Mouse (Mus musculus) activated CD4-positive, CD25-positive, alpha-beta regulatory T cell, adult 4 months (primary cell): ENCODE results near the gene Catip. TPM values are rescaled to one million over a fixed set of nuclear protein-coding genes. Genes with fewer than 3 reads are reported as not detected.
"Not testable (repeated sequence)": the region's sequence is repeated elsewhere in the genome, so short reads cannot be mapped to it uniquely, and the experiment has no call there.

Experiments used
- ATAC-seq: one replicate; pipeline ENCODE4 v1.8.0; 2017
- polyA plus RNA-seq, 2 experiments: library from polyadenylated mRNA; unstranded; fragments of 100-300 nt; shearing (Covaris generic); gene quantifications; one replicate each; pipeline ENCODE4 v1.2.1; 2017

The Catip gene
- polyA plus RNA-seq = not detected

DNA sequence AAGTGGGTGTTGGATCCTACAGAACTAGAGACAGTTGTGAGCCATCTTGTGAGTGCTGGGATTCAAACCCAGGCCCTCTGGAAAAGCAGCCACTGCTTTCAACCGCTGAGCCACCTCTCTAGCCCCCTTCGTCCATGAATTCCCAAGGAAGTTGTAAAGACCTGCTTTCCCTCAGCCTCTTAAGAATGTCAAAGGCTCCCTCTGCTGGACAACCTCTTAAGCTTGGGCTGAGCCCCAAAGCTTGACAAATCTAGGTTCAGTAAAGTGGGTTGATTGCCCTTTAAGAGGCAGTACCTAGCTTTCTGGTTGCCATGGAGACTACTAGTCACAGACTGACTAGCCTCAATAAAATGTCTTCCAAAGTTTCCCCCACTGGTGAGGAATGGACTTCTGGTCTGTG is at the start of gene Catip:
Gene Catip, plus strand, starts transcription at position 297 of the 400 bp plus-strand sequence.
- peak; percentile 38 for ATAC-seq

DNA sequence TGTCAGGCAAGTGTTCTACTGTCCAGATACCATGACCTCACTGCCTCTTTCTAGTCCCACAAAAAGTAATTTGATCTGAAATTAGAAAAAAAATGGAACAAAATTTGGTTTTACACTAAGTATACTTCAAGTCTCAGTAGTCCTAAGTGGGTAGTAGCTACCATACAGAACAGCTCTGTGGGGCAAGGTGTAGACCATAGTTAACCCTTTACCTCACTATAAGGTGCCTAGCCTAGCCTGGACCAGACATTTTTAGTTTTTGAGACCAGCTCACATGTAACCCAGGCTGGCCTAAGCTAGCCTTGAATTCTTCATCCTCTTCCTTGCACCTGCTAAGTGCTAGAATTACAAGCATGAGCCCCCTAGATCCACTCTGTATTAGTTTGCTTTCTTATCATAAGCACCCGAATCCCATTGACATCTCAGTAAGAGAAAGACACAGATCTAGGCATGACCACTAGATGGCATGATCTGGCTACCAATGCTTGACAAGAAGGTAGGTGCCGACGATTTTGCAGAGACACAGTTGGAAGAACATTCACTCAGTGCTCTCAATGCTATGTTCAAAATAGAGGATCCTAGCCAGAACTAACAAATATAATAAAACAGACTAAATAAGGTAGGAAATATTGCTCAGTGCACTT is 48.7 kb upstream of the Catip start:
- ATAC-seq = peak; percentile 84

DNA sequence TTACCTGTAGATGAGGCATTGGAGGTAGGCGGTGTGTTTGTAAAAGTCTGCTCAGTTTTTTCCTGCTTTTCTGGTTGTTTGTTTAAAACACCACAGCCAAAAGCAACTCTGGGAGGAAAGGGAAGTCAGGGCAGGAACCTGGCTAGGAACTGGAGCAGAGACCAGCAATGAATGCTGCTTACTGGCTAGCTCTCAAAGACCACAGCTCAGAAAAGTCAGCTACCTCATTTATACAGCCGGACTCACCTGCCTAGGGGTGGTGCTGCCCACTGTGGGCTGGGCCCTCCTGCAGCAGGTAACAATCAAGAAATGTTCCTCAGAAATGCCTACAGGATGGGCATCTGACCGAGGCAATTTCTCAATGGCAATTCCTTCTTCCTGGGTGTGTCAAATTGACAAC is 47.1 kb upstream of the Catip start:
- no peak for ATAC-seq

DNA sequence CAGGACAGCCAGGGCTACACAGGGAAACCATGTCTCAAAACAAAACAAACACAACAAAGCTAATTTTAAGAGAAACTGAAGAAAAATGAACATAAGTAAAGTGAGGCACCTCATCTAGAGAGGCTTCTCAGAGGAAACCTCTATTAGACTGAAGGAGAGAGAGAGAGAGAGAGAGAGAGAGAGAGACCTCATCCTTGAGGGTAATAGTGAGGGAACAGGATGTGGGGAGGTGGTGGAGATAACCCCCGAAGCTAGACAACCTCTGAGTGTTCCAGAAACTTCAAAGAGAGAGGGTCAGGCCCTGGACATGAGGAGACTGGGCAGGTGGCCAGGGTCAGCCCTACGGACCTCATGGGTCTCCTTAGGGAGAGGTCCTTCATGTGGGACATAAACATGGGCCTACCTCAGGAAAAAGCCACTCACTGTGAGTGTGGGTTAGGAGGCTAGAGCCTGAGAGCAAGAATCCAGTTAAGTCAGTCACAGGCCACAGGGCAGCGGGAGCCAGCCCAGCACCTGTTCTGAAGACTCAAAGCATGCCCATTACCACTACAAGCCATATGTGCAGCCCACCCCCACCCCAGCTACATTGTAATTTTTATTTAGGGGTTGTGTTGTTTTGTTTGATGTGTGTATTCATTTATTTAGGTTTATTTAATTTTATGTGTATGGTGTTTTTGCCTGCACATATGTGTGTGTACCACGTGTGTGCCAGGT is 45.6 kb upstream of the Catip start:
- peak; percentile 64 for ATAC-seq

DNA sequence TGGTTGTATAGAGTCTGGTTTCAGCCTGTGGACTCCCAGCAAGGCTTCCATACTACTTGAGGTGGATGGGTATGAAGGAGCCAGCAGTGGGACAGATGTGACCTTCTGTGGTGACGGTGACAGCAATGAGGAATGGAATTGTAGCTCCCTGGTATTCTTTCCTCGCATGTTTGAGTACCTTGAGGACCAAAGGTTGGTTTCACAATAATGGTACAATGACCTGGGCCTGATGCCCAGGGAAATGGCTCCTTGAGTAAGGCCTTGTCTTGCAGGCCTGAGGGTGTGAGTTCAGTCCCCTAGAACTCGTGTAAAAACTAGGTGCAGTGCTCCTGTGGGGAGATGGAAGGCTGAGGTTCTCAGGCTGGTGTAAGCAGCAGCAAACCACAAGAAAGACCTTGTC is 43.2 kb upstream of the Catip start:
- ATAC-seq = no peak

DNA sequence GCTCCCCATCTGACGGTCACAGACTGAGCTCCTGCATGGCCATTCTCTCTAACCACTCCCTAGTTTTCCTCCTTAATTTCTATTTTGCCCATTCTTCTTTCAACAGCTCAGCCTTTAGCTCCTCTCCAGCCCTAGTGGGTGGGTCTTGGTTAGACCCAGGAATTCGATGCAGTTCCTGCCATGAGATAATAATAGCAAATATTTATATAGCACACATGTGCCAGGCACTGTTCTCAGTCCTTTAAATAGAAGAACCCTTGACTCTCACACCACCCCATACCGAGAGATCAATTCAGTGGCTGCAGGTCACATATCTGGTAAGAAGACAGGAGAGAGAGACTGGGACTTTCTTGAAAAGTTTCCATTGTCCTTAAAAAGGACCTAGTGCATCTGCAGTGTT is 40.5 kb upstream of the Catip start:
- ATAC-seq = no peak

DNA sequence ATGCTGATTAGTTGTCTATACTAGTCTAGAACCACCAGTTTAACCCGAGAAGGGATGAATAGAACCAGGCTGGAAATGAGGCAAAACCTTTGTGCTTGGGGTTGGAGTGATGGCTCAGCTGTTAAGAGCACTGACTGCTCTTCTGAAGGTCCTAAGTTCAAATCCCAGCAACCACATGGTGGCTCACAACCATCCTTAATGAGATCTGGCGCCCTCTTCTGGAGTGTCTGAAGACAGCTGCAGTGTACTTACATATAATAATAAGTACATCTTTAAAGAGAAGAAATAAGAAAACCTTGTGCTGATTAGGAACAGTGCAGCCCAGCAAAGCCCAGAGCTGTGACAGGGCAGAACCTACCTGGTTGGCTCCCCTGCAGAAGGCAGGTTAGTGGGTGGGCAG is 35.0 kb upstream of the Catip start:
- not testable (repeated sequence) for ATAC-seq

DNA sequence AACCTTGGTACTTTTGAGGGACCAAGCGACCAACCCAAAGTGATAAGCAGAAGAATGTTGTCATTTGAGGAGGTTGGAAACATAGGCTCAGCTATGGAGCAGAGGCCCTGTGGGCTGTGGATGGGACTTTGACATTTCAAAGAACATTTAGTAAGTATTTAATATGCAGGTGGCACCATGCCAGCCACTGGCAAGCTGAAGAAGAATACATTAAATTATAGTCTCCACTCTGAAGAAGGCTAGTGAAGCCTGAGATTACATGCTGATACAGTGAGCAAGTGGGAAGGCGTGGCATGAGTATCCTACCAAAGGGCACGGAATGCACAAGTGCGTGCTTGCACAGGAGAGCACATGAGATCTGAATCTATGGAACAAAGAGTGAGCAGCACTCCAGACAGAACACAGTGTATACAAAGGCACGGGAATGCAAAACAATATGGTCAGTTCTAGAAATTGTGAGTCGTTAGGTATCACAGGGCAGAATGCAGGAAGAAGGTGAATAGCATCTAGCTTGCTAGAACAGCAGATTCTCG is 31.9 kb upstream of the Catip start:
- ATAC-seq = no peak

DNA sequence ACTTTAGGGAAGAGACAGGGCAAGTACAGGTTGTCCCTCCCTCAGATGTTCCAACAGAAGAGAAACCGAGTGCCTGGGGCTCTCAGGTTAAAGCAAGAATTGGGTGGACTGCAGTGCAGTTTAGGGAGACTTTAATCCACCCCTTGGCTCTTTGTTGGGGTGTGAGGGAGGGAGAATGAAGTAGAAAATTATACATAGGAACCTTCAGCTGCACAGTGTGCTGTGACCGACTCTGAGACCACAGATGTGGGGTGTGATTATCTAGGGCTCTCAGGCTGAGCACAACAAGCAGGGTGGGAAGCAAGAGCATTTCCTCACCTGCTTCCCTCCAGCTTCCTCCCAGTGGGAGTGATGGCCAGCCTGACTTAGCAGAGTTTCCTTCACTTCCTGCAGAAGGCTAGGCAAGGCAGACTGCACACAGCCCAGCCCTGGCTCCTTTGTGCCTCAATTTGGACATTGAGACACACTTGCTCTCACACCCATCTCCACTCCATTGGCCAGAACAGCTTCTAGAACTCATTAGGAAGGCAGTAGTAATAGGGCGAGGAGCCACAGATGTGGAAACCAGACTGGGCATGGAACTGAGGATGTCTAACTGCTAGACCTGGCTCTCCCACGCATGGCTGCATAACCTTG is 30.7 kb upstream of the Catip start:
- ATAC-seq = no peak

DNA sequence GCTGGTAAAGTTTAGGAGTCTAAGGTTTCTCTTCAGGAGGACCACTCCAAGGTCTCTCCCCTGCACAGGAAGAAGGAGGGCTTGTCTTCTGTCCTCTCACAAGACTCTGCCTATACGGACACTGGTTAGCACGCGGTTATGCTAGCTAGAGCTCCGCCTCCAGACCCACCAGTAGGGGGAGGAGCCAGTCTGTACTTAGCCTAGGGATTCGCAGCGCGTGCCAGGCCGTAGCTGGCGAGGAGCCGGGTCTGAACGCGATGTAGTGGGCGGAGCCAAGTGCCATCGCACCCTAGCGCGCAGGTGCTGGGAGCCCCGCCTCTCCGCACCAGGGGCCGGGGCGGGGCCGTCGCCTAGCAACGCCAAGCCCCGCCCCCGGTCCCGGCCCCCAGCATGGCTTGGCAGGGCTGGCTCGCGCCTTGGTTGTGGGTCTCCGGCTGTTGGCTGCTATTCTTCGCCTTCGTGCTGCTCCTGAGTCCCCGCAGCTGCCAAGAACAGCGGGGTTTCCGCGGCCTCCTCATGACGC is 29.6 kb upstream of the Catip start:
- peak; percentile 94 for ATAC-seq

DNA sequence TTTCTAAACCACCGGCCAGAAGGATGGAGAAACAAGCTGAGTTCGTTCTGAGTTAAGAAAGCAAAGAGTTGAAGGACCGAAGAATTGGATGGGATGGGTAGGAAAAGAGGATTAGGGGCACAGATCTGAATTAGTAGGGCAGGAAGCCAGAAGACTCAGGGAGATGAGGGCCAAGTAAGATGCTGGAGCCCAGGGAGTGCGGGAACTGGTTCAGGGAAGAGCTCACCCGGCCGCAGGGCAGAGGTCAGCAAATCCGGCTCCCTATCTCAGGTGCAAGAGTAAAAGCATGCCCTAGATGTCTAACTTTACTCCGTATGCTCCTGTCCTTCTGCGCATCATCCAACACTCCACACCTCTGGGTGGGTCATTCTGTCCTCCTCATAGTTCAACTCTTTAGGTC is 29.0 kb upstream of the Catip start:
- no peak for ATAC-seq

DNA sequence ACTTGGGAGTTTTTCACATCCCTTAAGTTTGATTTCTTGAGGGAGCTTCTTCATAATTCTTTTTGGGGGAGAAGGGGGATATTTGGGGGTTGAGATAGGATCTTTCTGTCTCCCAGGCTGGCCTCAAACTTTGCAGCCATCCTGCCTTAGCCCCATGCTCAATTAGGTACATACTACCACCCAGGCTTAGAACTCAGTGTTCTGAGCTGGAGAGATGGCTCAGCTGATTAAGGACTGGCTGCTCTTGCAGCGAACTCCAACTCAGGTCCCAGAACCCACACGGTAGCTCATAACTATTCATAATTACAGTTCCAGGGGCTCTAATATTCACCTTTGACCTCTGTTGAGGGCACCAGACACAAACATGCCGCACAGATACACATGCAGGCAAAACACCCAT is 27.3 kb upstream of the Catip start:
- ATAC-seq = no peak

DNA sequence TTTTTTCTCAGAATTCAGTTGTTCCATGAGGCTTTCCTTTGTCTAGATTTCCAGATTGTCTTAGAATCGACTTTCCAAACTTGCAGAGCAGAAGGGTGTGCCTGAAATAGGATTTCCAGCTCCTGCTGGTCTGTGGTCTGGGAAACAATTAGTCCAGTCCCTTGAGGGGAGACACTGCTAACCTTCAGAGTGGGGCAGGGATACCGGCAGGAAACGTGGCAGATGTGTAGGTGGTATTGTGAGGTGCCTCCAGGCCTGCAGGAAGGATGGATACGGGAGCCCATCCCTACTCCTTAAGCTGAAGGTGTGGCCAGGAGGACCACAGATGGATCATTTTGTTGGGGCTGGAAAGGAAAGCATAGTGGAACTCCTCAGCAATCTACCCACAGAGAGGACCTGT is 26.9 kb upstream of the Catip start:
- ATAC-seq = no peak

DNA sequence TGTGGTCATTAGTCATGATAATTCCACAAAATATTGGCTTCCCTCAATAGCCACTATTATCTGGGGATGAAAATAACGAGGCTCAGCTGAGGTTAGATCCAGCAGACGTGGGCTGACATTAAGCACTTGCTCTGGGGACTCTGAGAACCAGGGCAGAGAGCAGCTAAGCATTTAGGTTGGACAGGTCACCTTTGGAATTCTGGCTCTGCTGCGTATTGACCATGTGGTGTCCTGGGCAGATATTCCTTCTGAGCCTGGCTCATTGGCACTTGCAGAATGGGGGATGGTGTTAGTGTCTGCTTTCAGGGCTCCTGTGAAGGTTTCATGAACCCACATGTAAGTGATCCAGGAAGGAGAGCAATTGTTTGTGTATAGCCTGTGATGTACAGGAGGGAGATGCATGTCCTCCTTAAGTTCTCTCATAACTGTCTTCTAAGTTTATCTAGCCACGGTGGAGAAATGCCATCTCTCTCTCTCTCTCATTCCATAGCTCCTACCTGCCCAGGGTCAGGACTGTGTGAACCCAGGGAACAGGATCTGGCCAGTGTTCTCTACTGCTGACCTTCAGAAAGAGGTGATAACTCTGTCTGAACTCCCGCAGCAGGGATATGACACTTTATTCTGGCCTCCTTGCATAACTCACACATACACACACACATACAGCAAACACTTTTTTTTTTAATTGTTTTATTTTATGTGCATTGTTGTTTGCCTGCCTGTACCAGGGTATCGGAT is 26.3 kb upstream of the Catip start:
- ATAC-seq = no peak

DNA sequence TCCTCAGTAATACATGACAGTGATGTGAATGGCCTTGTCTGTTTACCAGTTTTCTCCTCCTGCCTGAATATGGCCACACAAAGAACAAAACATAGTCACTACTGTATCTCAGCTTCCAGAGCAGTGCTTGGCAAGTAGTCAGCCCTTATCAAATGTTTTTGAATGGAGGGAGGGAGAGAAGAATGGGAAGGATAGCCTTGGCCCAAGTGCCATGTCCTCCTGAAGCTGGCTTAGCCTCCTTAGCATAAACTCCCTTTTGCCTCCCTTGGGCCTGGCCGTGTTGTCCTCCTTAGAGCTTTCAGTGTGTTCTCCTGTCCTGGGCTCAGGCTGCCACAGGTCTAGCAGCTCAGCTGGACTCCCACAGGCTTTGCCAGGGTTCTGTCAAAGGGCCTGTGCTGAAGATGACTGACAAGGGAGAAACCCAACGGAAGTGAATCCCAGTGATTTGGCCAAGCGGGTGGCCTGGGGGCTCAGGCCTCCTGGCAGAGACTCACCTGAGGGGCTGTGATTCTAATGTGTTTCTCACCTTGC is 24.6 kb upstream of the Catip start:
- ATAC-seq = no peak

DNA sequence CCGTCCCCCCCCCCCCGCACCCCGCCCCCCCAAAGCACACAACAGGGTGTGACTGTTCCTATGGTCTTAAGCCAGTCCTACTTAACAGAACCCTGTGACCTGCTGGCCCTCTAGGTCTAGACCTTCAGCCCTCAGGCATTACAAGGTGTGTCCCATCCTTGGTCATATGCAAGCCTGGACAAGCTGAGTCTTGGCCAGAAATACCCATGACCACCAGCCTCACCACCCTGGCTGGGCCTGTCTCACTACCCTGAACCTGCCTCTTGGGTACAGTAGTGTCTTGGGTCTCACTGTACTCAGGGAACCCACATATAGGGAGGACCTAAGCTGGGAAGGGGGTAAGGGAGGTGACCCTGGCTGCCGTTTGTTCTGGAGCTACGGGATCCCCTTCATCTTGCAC is 23.9 kb upstream of the Catip start:
- no peak for ATAC-seq

DNA sequence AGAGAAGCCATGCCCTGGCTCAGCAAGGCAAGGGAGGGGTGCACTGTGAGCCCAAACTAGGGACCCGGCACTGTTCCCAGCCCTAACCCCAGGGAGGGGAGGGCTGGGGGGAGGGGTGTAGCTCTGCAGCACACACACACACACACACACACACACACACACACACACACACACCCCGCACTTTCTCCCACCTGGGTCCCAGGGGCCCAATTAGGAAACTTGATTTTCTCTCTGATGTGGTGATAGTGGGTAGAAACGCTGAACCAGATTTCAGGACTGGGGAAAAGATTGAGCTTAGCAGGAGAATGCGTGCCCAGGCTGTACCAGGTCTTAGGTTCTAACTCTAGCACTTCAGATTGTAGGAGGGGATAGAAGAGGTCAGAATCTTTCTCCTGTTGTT is 23.3 kb upstream of the Catip start:
- ATAC-seq = no peak

DNA sequence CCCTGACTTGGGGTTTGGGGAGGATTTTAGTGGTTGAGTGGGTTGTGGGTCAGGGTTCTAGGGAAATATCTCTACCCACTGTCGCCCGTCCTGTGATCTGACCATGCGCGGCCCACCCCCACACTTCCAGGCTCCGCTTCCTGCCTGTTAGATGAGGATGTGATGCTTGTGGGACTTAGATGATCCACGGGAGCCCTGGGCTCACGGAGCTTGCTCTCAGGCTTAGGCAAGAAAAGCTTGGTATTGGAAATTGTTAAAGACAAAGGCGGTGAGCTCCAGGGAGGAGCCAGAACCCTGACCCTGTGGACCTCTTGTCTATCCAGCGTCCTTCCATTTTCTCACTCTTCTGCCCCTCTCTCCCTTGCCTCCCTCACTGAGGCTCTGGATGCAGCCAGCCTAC is 22.0 kb upstream of the Catip start:
- ATAC-seq = no peak

DNA sequence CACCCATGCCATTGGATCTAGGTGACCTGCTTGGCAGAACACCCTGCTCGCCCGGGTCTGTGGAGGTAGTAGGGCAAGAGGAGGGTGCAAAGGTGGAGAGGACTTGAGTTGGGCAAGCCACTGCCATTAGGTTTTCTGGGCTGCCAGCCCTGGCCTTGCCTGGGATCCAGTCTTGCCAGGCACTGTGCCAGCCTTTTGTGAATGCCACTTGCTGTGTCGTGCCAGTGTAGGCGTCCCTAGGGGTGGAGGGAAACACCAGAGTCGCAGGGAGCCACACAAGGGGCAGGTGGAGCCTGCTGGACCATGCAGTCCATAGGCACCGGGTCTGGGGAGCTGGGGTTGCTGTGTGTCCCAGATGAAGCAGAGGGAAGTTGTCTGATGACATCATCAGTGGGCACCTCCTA is 21.5 kb upstream of the Catip start:
- no peak for ATAC-seq

DNA sequence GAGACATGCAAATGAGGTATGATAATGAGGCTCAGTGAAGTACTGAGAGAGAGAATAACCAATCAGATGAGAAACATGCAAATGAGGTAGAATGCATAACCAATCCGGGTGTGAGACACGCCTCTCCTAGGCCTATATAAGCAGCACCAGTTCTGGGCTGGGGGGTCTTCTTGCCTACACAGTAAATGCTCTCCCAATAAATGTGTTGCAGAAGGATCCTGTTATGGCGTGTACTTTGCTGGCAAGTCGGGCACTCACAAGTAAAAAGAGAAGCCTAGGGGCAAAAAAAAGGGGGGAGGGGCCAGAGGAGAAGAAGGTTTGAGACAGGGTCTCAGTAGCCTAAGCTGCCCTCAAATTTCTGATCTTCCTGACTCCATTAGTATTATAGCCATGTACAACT is 20.9 kb upstream of the Catip start:
- ATAC-seq = not testable (repeated sequence)

DNA sequence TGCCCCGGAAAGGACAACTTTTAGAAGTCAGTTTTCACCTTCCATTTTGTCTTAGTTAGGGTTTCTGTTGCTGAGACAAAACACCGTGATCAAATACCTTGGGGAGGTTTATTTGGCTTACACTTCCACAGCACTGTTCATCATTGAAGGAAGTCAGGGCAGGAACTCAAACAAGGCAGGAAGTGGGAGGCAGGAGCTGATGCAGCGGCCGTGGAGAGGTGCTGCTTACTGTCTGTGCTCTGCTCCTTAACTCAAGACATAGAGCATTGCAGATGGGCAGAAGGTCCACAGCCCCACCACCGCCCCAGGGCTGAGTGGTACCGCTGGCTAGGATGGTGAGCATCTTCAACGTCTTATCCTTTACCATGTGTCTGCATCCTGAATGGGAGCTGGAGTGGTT is 20.0 kb upstream of the Catip start:
- ATAC-seq = peak; percentile 52

DNA sequence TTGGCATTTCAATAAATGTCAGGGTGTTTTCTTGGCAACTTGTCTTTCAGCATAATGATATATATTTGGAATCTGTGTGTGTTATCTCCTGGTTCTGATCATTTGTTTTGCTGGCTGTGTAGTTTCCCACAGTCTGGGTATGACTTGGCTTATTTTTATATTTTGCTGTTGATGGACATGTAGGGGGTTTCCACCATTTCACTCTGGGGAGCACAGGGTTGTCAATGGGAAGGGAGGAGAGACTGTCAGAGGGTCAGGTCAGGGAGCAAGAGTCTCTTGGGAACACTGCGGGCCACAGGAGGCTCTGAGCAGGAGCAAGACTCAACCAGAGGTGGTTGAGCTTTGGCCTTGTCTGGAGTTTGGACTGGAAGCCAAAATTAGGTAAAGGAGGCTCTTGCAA is 19.6 kb upstream of the Catip start:
- ATAC-seq = peak; percentile 54

DNA sequence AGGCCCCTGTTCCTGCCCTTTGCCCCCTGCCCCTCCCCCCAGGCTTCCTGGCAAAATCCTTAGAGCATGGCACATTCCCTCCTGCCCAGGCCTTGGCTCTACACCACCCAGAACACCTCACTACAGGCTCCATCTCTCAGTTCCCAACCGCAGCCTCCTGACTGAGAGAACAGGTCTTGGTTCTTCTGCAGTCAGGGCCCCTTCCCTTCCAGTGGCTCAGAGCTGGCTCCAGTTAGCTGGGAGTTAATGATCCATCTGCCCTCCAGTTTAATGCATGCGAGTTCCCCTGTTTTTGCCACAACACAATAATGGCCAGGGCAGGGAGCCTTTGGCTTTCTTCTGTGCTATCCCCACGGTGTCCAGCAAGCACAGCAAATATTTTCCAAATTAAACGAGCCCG is 18.7 kb upstream of the Catip start:
- ATAC-seq = no peak
